Mouse (Mus musculus): ENCODE measurements around the gene Atp2b4. TPM values are rescaled to one million over a fixed set of nuclear protein-coding genes. Genes with fewer than 3 reads are reported as not detected.

Atp2b4 gene
- total RNA-seq, 2 experiments from 2014 or later = 224 to 248 TPM

DNA sequence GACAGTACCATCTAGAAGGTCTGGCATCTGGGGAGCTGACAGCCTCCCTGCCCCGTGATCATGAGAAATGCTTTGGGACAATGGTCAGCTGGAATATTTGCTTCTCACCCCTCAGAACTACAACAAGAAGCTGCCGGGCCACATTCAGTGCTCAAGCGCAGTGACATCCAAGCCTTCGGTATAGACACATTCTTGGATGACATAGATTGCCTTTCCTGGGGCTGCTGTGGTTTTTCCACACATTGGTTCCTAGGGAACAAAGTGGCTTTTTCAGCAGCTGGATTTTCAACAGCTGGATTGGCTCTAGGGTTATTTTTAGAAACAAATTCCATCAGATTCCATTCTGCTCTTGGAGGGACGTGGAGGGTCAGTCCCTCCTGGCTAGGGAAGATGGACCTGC, 39.6 kb downstream of the Atp2b4 start:
- intact Hi-C loops (cut with DNase I) = no loop called here
- no peak for DNase-seq (ENCODE audit: low spot score in 2 of 2)

DNA sequence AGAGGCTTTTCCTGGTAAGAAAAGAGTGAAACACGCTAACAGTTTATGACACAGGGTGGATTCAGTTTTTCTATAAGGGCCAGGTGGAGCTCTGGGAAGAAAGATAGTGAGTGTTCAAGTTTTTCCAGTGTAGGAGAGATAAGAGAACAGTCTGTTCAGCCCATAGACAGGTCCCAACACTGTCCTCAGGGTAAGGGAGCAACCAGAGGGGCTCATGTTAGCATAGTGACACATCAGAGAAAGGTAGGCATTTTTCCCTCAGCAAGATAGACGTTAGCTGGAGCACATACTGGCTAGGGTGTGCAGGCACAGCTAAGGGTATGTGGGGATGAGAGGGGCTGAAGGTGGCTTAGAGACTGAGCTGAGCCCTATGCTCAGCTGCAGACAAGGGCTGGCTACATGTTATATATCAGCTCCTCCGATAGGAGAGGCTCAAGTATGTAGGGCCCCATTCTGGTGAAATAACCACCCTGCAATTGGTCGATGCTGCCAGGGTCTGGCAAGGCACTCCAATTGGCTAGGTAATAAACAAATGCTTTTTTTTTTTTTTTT, 46.4 kb downstream of the Atp2b4 start:
- intact Hi-C loops (cut with DNase I) = no loop called here
- DNase-seq (ENCODE audit: low spot score in 2 of 2) = no peak

DNA sequence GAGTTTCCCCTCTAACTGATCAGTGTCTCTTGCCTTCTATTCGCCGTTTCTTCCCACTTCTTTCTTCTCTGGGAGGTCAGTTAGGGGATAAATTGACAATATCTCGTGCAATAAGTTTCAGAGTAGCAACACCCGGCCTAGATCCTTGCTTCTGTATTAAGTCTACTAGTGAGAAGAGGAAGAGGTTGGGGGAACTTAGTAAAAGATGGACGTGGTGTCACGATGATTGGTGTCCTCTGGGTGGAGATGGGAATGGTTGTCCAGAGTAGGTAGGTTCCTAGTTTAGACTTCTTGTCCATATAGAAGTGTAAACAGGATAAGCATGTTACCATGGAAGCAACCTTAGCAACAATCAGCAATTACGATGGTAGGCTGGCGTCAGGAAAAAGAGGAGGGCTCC, 47.5 kb downstream of the Atp2b4 start:
- intact Hi-C loops (cut with DNase I) = no loop called here
- no peak for DNase-seq (ENCODE audit: low spot score in 2 of 2)

DNA sequence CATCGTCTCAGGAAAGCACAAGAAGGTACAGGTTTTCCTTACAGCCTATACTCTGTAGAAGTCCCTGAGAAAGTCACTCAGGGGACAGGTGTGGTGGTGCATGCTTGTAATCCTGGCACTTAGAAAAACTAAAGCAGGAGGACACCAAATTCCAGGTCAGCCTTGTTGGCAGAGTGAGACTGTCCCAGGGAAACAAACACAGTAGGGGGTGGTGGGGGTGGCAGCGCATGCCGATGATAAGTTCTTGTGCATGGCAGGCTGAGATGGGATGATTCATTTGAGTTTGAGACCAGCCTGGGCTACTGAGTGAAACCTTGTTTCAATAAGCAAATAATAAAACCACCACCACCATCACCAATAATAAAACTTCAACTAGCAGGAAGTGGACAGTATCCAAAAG, 49.2 kb downstream of the Atp2b4 start:
- DNase-seq (ENCODE audit: low spot score in 2 of 2) = no peak
- intact Hi-C loops (cut with DNase I) = no loop called here

DNA sequence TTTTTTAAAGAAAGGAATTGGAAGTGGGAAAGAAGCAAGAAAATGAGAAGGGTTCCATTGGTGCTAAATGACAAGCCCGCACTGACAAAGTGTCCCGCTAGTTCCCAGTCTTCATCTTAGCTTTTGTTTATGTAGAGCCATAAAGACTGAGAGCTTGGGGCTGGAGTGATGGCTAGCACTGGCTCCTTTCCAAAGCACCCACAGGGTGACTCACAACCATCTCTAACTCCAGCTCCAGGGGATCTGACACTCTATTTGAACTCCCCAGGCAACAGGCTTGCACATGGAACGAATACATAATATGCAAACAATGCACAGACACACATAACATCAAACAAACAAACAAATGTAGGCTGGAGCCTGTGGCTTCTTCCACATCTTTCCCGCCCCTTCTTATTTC, 50.9 kb downstream of the Atp2b4 start:
- no peak for DNase-seq (ENCODE audit: low spot score in 2 of 2)
- intact Hi-C loops (cut with DNase I) = loop anchor here (5.0 kb wide), 1 partner anchor 37 kb away; no protein-coding TSS in a partner anchor

DNA sequence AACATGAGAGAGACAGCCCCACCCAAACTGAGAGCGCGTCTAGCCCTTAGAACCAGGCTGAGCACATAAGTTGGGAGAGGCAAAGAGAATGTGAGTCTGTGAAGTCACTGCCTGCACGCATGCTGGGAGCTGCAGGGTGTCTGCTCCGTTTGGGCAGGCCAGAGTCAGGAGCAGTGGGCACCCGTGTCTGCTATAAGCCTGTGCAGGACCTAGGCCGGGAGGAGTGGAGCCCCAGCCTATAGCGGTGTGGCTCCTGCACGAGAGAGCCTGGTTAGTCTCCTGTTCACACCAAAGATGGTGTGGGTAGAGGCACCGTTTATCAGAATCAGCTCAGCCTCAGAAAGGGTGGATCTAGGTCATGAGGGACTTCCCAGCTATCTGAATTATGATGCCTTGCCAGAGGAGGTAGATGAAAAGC, 55.8 kb downstream of the Atp2b4 start:
- intact Hi-C loops (cut with DNase I) = loop anchor here (5.0 kb wide), 1 partner anchor 42 kb away; no protein-coding TSS in a partner anchor
- DNase-seq (ENCODE audit: low spot score in 2 of 2) = no peak

DNA sequence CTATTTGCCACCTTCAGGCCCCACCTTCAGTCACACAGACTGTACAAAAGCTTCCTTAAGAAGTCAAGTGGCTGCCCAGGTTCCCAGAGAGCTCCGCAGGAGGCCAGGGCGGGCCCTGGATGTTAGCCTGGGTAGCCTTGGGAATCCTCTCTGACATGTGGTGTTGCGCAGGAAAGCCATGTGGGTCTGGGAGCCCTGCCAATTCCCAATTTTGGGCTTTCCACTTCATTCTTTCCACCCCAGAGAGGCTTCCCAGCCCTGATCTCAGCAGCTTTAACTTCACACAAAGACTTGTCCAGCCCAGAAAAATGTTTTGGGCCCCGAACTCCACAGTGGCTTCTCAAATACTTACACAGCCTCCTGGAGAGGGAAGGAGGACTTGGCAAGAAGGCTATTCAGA, 56.2 kb downstream of the Atp2b4 start:
- peak; percentile 13 to 21 for DNase-seq (ENCODE audit: low spot score in 2 of 2)
- intact Hi-C loops (cut with DNase I) = loop anchor here (5.0 kb wide), 1 partner anchor 43 kb away; no protein-coding TSS in a partner anchor

DNA sequence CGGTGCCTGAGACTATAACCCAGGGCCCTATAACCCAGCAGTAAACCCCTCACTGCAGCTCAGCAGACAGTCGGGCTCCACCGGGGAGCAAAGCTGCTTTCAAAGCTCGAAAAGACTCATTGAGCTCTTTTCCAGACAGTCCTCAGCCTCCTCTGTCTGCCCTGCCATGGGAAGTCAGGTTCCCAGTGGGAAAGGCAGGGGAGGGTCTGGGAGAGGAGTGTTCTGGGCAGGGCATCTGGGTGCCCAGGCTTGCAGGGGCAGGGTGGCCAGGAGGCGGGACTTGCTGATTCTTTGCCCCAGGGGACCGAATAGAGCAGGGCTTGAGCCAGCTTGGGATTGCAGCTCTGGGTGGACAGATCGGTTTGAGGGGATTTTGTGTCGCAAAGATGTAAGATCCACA, 58.3 kb downstream of the Atp2b4 start:
- intact Hi-C loops (cut with DNase I) = no loop called here
- DNase-seq (ENCODE audit: low spot score in 2 of 2) = no peak

DNA sequence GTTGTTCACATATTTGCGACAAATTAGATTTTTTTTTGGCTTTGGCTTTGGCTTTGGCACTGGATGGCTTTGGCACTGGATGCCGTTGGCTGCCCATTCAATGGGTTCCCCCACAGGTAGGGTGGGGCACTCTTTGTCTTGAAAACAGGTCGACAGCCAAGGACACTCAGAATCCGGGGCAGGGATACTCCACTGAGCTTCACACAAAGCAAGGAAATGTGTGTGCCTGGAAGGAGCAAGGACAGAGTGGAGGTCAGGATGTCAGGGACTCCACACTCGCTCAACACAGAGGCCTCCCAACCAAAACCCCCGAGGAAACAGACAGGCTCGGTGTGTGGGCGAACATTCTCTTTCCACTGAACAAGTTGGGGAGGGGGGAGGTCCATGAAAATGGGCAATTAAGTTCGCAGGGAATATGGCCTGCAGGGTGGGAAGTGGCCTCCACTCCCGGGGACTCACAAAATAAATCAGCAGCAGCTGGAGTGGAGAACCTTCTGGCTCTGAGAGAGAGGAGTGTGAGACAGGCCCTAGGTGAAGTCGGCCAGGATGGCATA, 58.9 kb downstream of the Atp2b4 start:
- DNase-seq (ENCODE audit: low spot score in 2 of 2) = no peak
- intact Hi-C loops (cut with DNase I) = no loop called here

DNA sequence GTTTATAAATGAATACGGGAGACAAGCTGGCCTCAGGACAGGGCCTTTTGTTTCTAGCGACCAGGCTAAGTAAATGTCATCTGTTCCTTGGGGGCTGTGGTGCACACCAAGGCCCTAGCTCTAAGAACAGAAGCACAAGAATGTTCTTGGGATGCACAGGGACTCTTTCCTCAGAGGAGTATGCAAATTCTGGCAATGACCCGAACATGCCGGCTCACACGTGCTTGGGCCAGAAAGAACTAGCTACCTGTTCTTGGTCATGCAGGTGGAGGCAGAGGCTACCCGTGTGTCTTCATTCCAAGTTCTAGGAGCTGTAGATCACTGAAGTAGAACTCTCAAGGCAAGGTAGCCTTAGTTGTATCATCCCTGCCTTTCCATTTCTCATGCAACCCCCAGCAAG, 59.7 kb downstream of the Atp2b4 start:
- DNase-seq (ENCODE audit: low spot score in 2 of 2) = no peak
- intact Hi-C loops (cut with DNase I) = no loop called here

DNA sequence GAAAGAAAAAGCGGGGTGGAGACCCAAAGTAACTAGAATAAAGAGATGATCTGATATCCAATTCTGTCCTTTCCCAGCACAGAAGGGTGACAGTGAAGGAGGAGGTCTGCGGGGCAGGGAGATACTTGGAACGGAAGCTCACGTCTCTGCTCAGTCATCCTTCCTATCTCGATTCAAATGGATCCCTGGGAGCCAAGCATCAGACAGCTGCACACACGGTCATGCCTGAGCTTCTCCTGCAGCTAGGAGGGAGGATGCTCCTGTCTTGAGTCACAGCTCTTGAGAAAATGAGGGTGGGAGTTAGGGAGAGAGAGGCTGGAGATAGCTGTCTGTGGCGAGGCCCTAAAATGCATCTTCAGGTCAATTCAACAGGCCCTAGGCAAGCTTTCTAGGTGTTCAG, 64.2 kb downstream of the Atp2b4 start:
- intact Hi-C loops (cut with DNase I) = loop anchor here (1.0 to 2.0 kb wide), 3 partner anchors 64 to 312 kb away; partner anchors contain the start of gene Atp2b4
- peak in 1 of 2 experiments; percentile 14 for DNase-seq (ENCODE audit: low spot score in 2 of 2)

DNA sequence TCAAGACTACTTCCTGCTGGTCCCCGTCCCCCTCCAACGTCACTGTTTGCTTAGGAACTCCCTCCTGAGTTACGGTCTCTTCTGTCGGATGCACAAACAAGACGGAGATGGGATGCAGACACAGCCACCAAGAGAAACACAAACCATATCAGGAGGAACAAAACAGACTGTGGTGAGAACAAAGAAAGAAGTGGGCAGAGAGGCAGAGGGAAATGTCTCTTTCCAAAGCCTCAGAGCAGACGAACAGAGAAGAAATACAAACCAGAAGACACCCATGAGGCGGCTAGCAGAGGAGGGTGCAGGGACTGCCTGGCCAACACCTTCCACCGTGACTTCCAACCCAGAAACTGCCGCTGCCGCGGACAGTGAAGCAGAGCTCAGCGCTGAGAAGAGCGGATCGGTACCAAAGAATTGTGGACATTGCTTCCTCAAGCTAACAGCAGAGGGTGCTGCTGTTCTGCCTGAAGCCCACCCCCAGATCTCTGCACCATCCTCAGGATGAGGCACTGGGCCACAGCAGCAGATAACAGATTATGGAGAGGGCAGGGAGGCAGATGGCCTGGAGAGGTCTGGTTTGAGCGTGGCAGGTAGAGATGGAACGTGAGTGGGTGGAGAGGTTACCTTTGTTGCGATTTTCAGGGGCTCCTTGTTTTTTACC, 64.7 kb downstream of the Atp2b4 start:
- peak; percentile 69 to 78 for DNase-seq (ENCODE audit: low spot score in 2 of 2)
- intact Hi-C loops (cut with DNase I) = loop anchor here (1.0 to 2.0 kb wide), 3 partner anchors 65 to 312 kb away; partner anchors contain the start of gene Atp2b4

DNA sequence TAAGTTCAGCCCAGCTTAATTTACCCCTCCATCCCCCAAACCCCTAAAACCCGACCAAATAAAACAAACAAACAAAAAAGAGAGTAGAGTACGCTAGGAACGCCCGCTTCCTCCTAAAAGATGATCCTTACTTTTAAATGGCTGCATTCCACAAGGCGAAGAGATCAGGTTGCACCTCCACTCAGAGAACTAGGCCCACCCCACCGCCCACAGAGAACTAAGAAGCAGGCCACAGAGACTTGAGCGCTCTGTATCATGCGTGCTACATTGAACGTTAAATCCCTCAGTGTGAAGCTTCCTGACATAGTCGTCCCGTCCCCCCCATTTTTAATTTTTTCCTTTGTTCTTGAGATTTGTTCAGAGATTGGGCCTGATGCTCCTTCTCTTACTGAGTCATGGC, 68.0 kb downstream of the Atp2b4 start:
- intact Hi-C loops (cut with DNase I) = no loop called here
- no peak for DNase-seq (ENCODE audit: low spot score in 2 of 2)

DNA sequence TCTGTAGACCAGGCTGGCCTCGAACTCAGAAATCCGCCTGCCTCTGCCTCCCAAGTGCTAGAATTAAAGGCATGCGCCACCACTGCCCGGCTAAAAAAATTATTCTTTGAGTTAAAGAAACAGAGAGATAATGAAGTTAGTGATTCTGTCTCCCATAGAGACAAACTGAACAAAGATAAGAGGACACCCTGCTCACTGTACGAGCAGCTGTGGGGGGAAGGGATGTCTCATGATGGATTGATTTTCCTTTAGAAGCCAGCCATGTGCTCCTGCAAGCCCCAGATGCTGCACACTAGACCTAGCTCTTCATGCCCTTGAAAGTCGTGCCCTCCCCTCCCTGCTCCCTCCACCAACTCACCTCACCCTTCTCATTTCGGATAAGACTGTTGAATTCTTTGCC, 72.5 kb downstream of the Atp2b4 start:
- intact Hi-C loops (cut with DNase I) = no loop called here
- no peak for DNase-seq (ENCODE audit: low spot score in 2 of 2)

DNA sequence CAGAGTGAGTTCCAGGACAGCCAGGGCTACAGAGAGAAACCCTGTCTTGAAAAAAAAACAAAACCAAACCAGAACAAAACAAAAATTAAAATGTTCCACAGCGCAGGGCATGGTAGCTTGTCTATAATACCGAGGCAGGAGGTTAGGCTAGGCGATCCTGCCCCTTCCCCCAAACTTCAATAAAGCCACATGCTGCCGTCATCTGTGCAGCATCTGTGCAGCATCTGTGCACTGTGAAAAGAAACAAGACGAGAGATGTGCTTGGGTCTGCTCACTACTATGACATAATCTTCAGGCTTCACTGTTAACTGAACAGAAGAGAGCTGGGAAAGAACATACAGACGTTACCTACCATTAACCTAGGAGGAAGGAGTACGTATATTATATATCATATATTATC, 80.5 kb downstream of the Atp2b4 start:
- no peak for DNase-seq (ENCODE audit: low spot score in 2 of 2)
- intact Hi-C loops (cut with DNase I) = no loop called here

DNA sequence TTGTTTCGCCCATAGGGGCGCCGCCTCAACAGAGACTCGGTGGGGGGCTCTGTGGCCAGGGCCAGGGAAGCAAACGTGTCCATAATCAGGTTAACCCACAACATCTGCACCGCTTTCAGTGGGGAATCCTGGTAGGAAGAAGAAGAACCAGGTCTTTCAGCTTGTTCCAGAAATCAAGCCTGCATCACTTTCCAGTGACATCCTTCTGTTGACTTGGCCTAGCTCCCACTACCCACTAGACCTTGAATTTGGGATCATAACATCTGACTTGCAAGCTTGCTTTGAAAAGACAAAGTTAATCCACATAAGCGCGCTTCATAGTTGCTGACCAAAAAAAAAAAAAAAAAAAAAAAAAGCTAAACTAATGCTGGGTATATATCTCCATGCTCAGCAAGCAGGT, 82.1 kb downstream of the Atp2b4 start:
- DNase-seq (ENCODE audit: low spot score in 2 of 2) = no peak
- intact Hi-C loops (cut with DNase I) = no loop called here

DNA sequence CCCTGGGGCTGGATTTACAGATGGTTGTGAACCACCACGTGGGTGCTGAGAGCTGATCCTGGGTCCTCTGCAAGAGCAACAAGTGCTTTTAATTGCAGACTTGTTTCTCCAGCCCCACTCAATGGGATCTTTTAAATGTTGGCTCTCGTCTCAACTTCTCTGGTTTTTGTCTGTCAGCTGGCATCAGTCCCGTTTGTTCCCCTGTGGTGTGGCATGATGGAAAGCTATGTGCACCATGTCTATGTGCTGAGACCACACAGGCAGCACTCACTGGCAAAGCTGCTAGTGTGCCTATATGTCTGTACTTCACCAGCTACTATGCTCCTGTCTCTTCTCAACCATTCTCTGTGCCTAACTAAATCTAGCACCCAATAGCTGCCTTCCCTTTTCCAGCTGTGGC, 82.5 kb downstream of the Atp2b4 start:
- intact Hi-C loops (cut with DNase I) = no loop called here
- no peak for DNase-seq (ENCODE audit: low spot score in 2 of 2)

DNA sequence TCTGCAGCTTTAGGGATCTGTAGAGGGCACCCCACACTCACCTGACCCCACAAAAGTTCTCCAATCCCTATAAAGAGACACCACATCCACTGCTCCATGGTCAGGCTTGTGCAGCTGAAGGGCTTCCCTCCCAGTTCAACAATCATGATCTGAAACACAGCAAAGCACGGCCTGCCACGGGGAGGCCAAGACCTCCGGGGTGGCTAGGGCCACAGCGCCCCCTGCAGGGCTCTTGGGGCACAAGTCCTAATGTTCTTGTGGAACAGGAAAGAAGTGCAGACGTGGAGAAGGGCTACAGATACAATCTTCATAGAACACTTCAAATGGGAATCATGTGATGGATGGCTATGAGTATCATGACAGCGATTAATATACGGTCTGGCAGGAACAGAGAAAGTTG, 84.4 kb downstream of the Atp2b4 start:
- DNase-seq (ENCODE audit: low spot score in 2 of 2) = no peak
- intact Hi-C loops (cut with DNase I) = no loop called here

DNA sequence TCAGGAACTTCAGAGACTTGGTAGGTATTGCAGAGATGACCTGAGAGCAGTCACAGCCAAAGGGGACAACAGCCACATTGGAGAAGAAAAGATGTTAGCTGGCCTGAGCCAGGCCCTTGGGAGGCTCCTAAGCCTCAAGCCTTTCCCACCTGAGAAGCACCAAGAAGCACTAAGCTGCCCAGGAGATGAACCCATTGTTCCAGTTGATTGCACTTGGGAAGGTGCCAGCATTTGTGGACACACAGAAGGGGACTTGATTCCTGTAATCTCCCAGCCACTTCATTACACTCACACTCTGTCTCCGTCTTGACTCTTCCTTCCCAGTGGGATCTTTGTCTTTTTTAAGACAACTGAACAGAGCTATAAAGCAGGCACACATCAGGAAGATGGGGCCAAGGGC, 85.7 kb downstream of the Atp2b4 start:
- intact Hi-C loops (cut with DNase I) = no loop called here
- DNase-seq (ENCODE audit: low spot score in 2 of 2) = no peak

DNA sequence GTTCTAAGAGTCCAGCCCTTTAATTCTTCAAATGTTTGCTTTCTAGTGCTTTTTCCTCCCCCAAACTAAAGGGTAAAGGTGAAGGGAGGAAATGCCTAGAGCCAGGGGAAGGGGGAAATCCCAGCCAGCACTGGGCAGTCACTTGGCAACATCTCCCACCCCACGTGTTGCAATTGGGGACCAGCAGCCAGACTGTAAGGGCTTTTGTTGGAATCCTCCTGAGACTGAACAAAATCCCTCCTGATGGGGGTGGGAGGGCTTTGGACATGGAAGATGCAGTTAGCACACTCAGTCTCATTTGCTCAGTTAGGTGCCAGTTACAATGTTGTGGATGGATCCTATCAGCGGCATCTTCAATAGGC, 87.9 kb downstream of the Atp2b4 start:
- intact Hi-C loops (cut with DNase I) = no loop called here
- no peak for DNase-seq (ENCODE audit: low spot score in 2 of 2)

DNA sequence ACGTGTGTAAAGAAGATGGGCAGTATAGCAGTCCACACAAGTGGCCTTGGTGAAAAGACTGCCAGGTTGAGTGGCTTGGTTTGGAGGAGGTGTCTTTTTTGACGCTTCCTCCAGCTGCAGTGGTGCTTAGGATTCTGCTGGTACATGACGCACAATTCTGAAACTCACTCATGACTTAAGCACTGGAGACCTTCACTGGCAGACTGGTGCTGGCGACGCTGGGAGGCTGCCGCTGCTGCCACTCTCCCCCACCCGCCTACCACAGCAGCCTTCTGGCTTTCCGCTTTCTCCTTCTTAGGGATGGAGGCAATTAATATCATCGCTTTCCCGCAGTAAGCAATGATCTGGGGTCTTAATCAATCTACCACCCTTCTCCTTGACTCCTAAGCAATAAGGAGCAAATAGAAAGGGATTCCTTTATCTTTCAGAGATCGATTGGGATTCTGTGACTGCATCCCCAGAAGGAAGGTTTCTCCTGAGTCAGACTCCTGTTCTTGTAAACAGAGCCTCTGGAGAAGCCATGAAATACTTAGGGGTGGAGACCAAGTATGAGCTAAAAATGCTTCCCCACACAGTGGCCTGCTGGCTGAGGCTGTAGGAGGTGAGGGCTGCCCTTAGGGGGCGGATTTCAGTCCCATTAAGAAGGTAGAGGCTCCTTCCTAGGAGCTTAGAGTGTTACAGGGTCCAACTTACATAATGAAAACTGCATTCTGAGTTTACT, 88.4 kb downstream of the Atp2b4 start:
- peak; percentile 7 to 26 for DNase-seq (ENCODE audit: low spot score in 2 of 2)
- intact Hi-C loops (cut with DNase I) = no loop called here
